Mouse (Mus musculus) heart, embryonic 11.5 days (tissue): Measurements from ENCODE around the gene Sox13. TPM values are rescaled to one million over a fixed set of nuclear protein-coding genes. Genes with fewer than 3 reads are reported as not detected.

Source experiments
- ATAC-seq: fragments of 200-750 bp; cut with Nextera tagmentation; replicated peaks from 2 replicates; pipeline ENCODE4 v1.8.0; 2017; ENCODE audit warnings: moderate library complexity; ENCODE audit not compliant: insufficient number of reproducible peaks, low FRiP score, low TSS enrichment
- H3K27ac ChIP-seq: fragments of 300-500 bp; sonication (generic); 2 replicates; pipeline ENCODE4 v1.5.1; 2014; ENCODE audit warnings: mild to moderate bottlenecking, low read depth, low read length
- H3K27me3 ChIP-seq: fragments of 300-500 bp; sonication (generic); 2 replicates; pipeline ENCODE4 v1.6.1; 2014; ENCODE audit warnings: mild to moderate bottlenecking, low read length, mixed read lengths; ENCODE audit not compliant: control insufficient read depth, insufficient read depth
- H3K36me3 ChIP-seq: fragments of 300-500 bp; sonication (generic); 2 replicates; pipeline ENCODE4 v1.6.1; 2014; ENCODE audit warnings: mild to moderate bottlenecking, low read length, moderate library complexity, mixed read lengths; ENCODE audit not compliant: control insufficient read depth, insufficient read depth
- H3K4me1 ChIP-seq: fragments of 300-500 bp; sonication (generic); 2 replicates; pipeline ENCODE4 v1.6.1; 2014; ENCODE audit warnings: low read length; ENCODE audit not compliant: control insufficient read depth, insufficient read depth
- H3K4me2 ChIP-seq: fragments of 300-500 bp; sonication (generic); 2 replicates; pipeline ENCODE4 v1.6.1; 2014; ENCODE audit warnings: mild to moderate bottlenecking, moderate library complexity
- H3K4me3 ChIP-seq: fragments of 300-500 bp; sonication (generic); 2 replicates; pipeline ENCODE4 v1.5.1; 2014; ENCODE audit warnings: low read depth, low read length
- H3K9ac ChIP-seq: fragments of 300-500 bp; sonication (generic); 2 replicates; pipeline ENCODE4 v1.6.1; 2014; ENCODE audit warnings: mild to moderate bottlenecking, low read depth, low read length, moderate library complexity
- H3K9me3 ChIP-seq: fragments of 300-500 bp; sonication (generic); replicated peaks from 2 replicates; pipeline ENCODE4 v1.6.1; 2016; ENCODE audit warnings: low read length; ENCODE audit not compliant: control insufficient read depth
- WGBS: fragments of 180-500 bp; shearing (Covaris S2); extraction: QIAGEN DNeasy Blood & Tissue Kit; methylation state at CpG from one replicate; pipeline ENCODE4 v1.1.7; 2014; ENCODE audit not compliant: insufficient replicate concordance; 5-methylcytosine and 5-hydroxymethylcytosine counted together
- polyA plus RNA-seq: library from polyadenylated mRNA; unstranded; fragments of >200 nt; fragmentation: Nextera tagmentation; extraction: Ambion mirVana; gene quantifications from 2 replicates; pipeline ENCODE4 v1.2.1, GENCODE M21; 2014

Sox13 gene
- polyA plus RNA-seq, 1 experiment from 2014 or later, result 3.3 TPM

- no peak; the same call in 1 of the 2 replicates for ATAC-seq
- no peaks in the 10 kb centered on the region for H3K36me3 ChIP-seq
- H3K9me3 ChIP-seq, result no peaks in the 10 kb centered on the region
- no peak overlapping the region for H3K27ac ChIP-seq
- no peak overlapping the region for H3K4me2 ChIP-seq
- peaks cover 3% of the 10 kb centered on the region for H3K4me1 ChIP-seq
- 71% methylated on average over 4 of the region's 4 CpGs for WGBS
- H3K27me3 ChIP-seq, result no peaks in the 10 kb centered on the region
- H3K9ac ChIP-seq, result no peak overlapping the region
- H3K4me3 ChIP-seq, result no peak overlapping the region
These were observed 20.2 kb downstream of the Sox13 start for GRCm38 (mm10) chr1:133404005-133404404.

- ATAC-seq, result no peak
- H3K36me3 ChIP-seq, result no peaks in the 10 kb centered on the region
- 65% methylated on average over 13 of the region's 13 CpGs for WGBS
- H3K9ac ChIP-seq, result no peak overlapping the region
- H3K9me3 ChIP-seq, result no peaks in the 10 kb centered on the region
- H3K4me2 ChIP-seq, result no peak overlapping the region
- no peaks in the 10 kb centered on the region for H3K27me3 ChIP-seq
- no peak overlapping the region for H3K27ac ChIP-seq
- H3K4me1 ChIP-seq, result peaks cover 3% of the 10 kb centered on the region; the same call in 1 of the 2 replicates
- no peak overlapping the region for H3K4me3 ChIP-seq
These were observed 24.0 kb downstream of the Sox13 start for GRCm38 (mm10) chr1:133400014-133400725.

DNA sequence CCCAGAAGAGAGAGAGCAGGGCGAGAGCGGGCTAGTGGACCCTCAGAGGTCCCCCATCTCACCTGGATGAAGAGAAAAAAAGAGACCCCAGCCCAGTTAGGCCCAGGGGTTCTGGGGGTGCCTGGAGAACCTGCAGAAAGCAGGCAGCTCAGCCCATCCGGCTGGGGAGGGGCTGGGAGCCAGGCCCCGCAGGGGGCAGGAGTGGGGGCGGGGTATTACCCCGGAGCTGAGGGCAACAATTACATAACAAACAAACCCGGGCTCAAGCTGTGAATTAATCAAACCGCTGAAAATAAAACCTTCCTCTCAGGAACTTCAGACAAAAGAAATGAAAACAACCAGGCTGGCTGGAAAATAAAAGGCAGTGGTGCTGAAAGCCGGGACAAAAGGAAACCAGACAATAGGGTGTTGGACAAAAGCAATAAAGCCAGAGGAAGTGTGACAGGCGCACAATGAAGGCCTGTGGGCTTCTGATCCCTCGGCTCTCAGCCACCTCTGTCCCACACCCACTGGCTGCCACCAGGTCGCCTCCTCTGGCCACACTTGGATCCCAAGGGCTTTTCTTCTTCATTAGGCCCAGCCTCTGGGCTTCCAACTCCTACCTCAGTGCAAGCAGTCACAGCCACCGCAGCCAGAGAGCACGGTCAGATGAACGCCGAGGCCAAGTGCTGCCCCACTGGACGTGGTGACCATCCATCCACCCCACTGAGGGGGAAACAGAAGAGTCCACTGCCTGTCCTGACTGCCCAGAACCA lies 26.5 kb downstream of the Sox13 start:
- 0 out of 2 replicates have a peak, but pooled peaks have one; percentile 55 for ATAC-seq
- no peak overlapping the region for H3K4me3 ChIP-seq
- no peaks in the 10 kb centered on the region for H3K9me3 ChIP-seq

GRCm38 (mm10) chr1:133397094-133397482 lies 27.1 kb downstream of the Sox13 start:
- Histone ChIP-seq H3K9ac (no peak overlapping the region), H3K27ac (peak overlapping the region; percentile 77), H3K36me3 (no peaks in the 10 kb centered on the region), H3K4me3 (no peak overlapping the region), H3K27me3 (no peaks in the 10 kb centered on the region), H3K9me3 (no peaks in the 10 kb centered on the region), H3K4me1 (peaks cover 3% of the 10 kb centered on the region; the same call in 1 of the 2 replicates), H3K4me2 (peak overlapping the region; percentile 27; the same call in 1 of the 2 replicates)
- WGBS, result 75% methylated on average over 5 of the region's 5 CpGs
- ATAC-seq, result no peak

More for the DNA sequence above, 26.5 kb downstream of the Sox13 start:
- Histone ChIP-seq H3K4me1 (peaks cover 3% of the 10 kb centered on the region; the same call in 1 of the 2 replicates), H3K36me3 (no peaks in the 10 kb centered on the region), H3K4me2 (peak overlapping the region; percentile 27; the same call in 1 of the 2 replicates), H3K27me3 (no peaks in the 10 kb centered on the region), H3K9ac (no peak overlapping the region), H3K27ac (peak overlapping the region; percentile 77)
- WGBS, result 17% methylated on average over 17 of the region's 17 CpGs

DNA sequence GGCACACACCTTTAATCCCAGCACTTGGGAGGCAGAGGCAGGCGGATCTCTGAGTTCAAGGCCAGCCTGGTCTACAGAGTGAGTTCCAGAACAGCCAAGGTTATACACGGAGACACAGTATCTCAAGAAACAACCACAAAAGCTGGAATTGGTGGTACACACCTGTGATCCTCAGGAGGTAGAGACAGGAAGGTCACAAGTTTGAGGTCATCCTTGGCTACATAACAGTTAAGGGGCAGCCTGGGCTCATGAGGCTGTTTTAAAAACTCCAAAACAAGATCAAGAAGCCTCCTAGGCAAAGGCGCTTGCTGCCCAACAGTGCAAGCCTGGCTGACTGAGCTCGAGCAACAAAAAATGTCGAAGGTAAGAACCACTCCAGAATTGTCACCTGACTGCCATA lies 27.5 kb downstream of the Sox13 start:
- ATAC-seq, result no peak
- 84% methylated on average over 5 of the region's 5 CpGs for WGBS

GRCm38 (mm10) chr1:133394702-133395101 lies 29.5 kb downstream of the Sox13 start:
- Histone ChIP-seq H3K4me1 (peaks cover 3% of the 10 kb centered on the region; the same call in 1 of the 2 replicates), H3K9ac (no peak overlapping the region), H3K4me3 (no peak overlapping the region), H3K27ac (no peak overlapping the region), H3K4me2 (no peak overlapping the region), H3K27me3 (no peaks in the 10 kb centered on the region), H3K9me3 (no peaks in the 10 kb centered on the region), H3K36me3 (peaks cover 3% of the 10 kb centered on the region; the same call in 1 of the 2 replicates)
- ATAC-seq, result no peak
- 65% methylated on average over 4 of the region's 4 CpGs for WGBS

More for the DNA sequence above, 27.5 kb downstream of the Sox13 start:
- Histone ChIP-seq H3K36me3 (no peaks in the 10 kb centered on the region), H3K9ac (no peak overlapping the region), H3K4me3 (no peak overlapping the region), H3K27ac (no peak overlapping the region), H3K4me2 (no peak overlapping the region), H3K27me3 (no peaks in the 10 kb centered on the region), H3K4me1 (peaks cover 3% of the 10 kb centered on the region; the same call in 1 of the 2 replicates), H3K9me3 (no peaks in the 10 kb centered on the region)

GRCm38 (mm10) chr1:133387539-133388268 lies 36.5 kb downstream of the Sox13 start:
- peak overlapping the region; percentile 42 for H3K4me2 ChIP-seq
- peaks cover 3% of the 10 kb centered on the region; the same call in 1 of the 2 replicates for H3K36me3 ChIP-seq
- no peak overlapping the region for H3K4me3 ChIP-seq
- H3K27ac ChIP-seq, result no peak overlapping the region; the same call in 1 of the 2 replicates
- H3K27me3 ChIP-seq, result no peaks in the 10 kb centered on the region
- peaks cover 5% of the 10 kb centered on the region; the same call in 1 of the 2 replicates for H3K4me1 ChIP-seq
- no peak for ATAC-seq
- no peak overlapping the region for H3K9ac ChIP-seq
- 38% methylated on average over 19 of the region's 19 CpGs for WGBS
- H3K9me3 ChIP-seq, result no peaks in the 10 kb centered on the region

GRCm38 (mm10) chr1:133386209-133386608 lies 38.0 kb downstream of the Sox13 start:
- Histone ChIP-seq H3K9me3 (no peaks in the 10 kb centered on the region), H3K27me3 (no peaks in the 10 kb centered on the region), H3K36me3 (peaks cover under 1% of the 10 kb centered on the region; the same call in 1 of the 2 replicates), H3K27ac (no peak overlapping the region), H3K4me1 (peaks cover 5% of the 10 kb centered on the region), H3K4me2 (no peak overlapping the region), H3K4me3 (no peak overlapping the region), H3K9ac (peak overlapping the region; percentile 52; the same call in 1 of the 2 replicates)
- WGBS, result 58% methylated on average over 11 of the region's 11 CpGs
- ATAC-seq, result no peak
